Mouse (Mus musculus): ENCODE data around the gene Kif5c. TPM values are rescaled to one million over a fixed set of nuclear protein-coding genes. Genes with fewer than 3 reads are reported as not detected.

Kif5c gene
- total RNA-seq, 2 experiments from 2014 or later = 0.24 to 1.1 TPM

DNA sequence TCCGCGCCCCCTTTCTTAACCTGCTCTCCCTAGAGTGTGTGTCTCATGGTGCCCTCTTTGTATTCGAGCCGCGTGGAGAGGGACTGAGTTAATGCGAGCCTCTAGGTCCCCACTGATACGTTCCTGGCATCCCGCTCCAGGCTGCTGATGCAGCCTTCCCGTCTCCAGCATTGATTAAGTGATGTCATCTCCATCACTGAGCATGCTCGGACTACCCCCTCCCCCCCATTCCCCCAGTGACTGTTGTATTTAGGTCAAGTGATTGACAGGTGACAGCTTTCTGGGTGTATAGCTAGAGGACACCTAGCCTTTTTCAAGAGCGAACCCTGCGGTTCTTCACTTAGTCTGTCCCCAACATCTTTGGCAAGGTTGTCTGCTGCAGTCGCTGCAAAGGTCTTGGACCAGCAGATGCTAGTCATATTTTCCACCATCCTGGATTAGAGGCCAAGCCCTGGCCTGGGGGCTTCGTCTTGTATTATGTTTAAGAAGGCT lies 1.6 kb downstream of the Kif5c start:
- no peak for DNase-seq
- intact Hi-C loops (cut with DNase I) = no loop called here

DNA sequence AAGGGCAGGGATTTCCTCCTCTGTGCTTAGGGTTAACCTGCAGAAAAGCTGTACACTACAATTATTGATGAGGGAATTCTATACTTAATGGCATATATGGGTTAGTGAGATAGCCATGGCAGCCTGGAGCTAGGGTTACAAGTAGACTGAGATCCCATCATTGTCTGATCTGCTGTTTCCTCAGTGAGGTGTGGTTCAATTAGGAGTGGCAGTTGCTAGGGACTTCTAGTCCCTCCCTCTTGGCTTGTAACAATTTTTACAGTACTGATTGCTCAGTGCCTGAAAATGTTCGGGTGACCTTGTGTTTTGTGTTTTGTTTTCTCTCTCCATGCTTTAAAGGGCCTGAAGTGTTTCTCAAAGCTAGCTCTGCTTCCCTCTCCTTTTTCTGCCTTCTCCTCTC lies 2.1 kb downstream of the Kif5c start:
- intact Hi-C loops (cut with DNase I) = no loop called here
- DNase-seq = no peak

DNA sequence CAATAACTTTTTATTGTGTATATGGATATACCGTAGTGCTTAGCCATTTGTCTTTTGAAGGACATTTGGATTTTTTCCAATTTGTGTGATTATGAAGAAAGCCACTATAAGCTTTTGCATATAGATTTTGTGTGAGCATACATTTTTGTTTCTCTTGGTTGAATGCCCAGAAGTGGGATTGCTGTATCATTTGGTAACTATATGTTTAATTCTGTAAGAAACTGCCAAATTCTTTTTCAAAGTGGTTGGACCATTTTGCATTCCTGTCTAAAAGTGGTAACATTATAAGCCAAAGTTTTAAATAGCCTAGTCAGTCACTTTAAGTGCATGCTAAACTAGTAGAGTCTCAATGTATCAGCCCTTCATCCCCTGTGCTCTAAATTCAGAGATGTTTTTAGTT lies 6.5 kb downstream of the Kif5c start:
- no peak for DNase-seq
- intact Hi-C loops (cut with DNase I) = no loop called here

DNA sequence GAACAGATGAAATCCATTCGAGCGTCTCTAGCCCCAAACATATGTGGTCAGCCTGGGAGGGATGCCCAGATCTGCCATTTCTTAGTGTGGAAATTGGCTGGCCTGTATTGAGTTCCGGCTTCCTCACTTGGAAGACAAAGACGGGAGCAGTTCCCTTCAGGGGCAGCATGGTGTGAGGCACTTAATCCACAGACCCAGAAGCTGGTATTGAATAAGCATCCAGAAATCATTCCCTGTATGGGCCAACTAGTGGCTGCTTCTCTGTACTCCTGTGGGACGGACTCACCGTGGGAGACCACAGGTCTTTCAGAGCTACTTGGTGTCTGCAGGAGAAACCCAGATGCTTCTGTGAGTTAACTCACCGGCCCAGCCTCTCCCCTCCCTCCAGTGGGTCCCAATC lies 8.5 kb downstream of the Kif5c start:
- intact Hi-C loops (cut with DNase I) = no loop called here

DNA sequence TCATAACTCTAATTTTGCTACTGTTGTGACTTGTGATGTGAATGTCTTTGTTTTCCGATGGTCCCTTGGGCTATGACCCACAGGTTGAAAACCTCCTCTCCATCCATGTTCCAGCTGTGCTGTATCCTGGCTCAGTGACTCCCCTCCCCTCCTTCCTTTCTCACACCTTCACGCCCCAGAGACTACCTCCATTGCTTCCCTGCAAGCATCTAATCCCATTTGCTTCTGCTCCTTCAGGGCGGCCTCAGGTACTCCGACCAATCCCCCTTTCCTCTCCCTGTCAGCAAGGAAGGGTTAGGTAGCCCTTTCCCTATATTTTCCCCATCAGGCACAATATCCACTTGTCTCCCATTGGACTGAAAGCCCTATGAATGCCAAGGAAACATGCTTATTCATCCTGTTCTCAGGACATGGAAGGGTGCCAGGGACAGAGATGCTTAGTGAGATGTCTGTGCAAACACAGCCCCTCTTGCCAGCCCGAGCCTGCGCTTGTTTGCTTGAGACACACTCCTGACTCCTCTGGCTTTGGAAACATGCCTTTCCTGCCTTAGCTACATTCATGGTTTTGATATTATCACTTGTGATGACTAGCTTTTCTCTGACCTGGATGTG lies 9.1 kb downstream of the Kif5c start:
- no peak for DNase-seq
- intact Hi-C loops (cut with DNase I) = no loop called here

More for the DNA sequence above, 8.5 kb downstream of the Kif5c start:
- DNase-seq = no peak

- intact Hi-C loops (cut with DNase I) = no loop called here
- DNase-seq = no peak
These were observed 10.1 kb downstream of the Kif5c start for GRCm38 (mm10) chr2:49629181-49629580.

- DNase-seq = peak; percentile 7 to 9
- intact Hi-C loops (cut with DNase I) = no loop called here
These were observed 11.5 kb downstream of the Kif5c start for GRCm38 (mm10) chr2:49630636-49631035.

- DNase-seq = no peak
- intact Hi-C loops (cut with DNase I) = no loop called here
These were observed 14.1 kb downstream of the Kif5c start for GRCm38 (mm10) chr2:49633231-49633630.

DNA sequence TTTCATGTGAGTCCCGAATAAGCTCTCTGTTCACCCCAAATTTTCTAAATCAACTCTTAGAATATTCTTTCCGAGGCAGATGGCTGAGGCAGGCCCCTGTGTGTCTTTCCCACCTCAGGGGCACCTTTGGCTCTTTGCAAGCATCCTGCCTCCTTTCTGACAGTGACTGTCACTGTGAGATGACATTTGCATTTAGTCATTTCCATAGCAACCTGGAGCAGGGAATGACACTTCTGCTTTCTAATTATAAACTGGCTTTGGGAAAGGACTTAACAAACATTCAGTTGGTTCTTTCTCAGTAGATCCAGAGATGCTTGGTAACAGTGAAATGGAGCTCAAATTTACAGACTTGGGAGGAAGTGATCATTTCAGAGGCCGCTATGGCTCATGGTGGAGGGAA lies 23.7 kb downstream of the Kif5c start:
- intact Hi-C loops (cut with DNase I) = no loop called here
- DNase-seq = no peak

DNA sequence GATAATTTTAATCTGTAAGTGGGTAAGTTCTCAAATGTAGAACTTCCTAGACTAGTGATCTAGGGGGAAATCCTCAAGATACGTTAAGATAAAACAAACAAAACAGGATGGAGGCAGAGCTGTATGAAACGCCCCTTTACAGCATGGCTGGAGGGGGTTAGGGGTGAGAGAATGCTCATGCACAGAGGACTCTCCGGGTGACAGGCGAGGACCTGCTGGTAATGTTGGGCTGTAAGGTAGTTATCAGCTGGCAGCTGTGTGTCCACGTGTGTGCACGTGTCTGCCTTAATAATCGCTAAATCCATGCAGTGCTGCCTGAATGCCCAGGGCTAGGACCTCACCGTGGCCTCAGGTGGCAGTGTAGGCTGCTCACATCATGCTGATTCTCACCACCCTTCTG lies 24.7 kb downstream of the Kif5c start:
- no peak for DNase-seq
- intact Hi-C loops (cut with DNase I) = no loop called here

DNA sequence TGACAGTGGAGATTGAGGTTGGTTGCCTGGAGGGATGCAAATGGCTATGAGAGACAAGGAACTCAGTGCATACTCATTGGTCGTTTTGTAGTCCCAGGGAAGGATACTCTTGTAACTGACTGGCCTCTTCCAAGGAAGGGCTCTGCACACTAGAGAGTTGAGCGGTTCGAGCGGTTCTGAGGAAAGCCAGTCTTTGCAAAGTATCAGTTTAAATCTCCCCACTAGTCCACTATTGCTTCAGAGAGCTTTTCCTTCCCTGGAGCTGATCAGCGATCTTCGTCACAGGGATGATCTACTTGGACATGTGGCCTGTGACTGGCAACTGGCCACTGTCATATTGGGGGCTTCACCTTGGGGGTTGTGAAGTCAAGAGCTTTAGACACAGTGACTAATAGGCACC lies 28.5 kb downstream of the Kif5c start:
- intact Hi-C loops (cut with DNase I) = no loop called here
- DNase-seq = no peak

- intact Hi-C loops (cut with DNase I) = no loop called here
- no peak for DNase-seq
These were observed 29.2 kb downstream of the Kif5c start for GRCm38 (mm10) chr2:49648344-49648743.

GRCm38 (mm10) chr2:49648806-49649205 lies 29.7 kb downstream of the Kif5c start:
- intact Hi-C loops (cut with DNase I) = no loop called here
- no peak for DNase-seq

DNA sequence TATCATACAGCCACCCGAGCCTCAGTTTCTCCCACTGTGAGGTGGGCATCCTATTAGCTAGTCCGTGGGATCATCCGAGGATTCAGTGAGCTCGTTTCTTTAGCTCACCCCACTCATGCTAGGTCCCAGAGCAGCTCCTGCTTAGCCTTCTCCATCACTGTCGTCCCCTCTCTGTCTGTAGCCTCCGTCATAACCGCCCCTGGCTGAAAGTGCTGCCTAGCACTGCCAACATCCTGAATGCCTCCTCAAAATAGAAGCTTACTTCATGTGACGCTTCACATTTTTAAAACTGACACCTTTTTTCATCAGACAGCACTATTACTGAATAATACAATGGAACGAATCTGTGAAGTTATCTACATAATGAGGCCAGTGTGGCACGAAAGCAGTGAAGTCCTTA lies 30.1 kb downstream of the Kif5c start:
- intact Hi-C loops (cut with DNase I) = no loop called here
- DNase-seq = peak in 1 of 2 experiments; percentile 8

DNA sequence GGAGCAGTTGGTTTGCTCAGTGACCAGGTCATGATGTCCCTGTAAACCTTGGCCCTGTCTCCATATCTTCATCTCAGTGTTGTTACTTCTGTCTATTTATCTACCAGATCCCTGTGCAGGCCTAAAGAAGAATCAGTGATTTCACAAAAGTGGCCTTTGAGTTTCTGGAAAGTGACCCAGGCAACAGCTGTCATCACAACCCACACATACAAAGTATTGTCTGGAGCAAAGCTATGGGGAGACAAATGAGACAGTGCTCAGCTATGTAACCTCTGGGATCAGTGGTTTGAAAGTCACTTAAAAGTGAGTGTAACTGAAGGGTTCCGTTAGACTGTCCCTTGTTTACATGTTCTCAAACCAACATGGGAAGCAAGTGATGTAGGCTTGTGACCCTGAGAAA lies 32.6 kb downstream of the Kif5c start:
- no peak for DNase-seq
- intact Hi-C loops (cut with DNase I) = no loop called here

DNA sequence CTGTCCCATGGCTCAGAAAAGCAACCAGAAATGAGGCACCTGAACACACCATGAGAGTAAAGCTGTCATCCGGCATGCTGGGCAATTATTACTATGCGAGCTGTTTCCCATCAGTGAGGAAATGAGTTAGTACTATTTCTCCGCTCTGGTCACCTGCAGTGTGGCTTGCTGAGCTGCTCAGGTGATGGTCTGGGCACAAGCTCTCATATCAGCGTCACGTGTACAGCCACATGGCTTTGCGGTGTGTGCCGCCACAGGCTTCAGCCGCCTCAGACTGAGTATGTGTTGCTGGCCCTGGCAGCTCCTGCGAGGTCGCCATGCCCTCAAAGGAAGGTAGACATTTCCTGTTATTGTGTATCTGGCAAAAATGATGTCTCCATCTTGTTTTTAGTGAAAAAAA lies 35.5 kb downstream of the Kif5c start:
- DNase-seq = no peak
- intact Hi-C loops (cut with DNase I) = no loop called here

DNA sequence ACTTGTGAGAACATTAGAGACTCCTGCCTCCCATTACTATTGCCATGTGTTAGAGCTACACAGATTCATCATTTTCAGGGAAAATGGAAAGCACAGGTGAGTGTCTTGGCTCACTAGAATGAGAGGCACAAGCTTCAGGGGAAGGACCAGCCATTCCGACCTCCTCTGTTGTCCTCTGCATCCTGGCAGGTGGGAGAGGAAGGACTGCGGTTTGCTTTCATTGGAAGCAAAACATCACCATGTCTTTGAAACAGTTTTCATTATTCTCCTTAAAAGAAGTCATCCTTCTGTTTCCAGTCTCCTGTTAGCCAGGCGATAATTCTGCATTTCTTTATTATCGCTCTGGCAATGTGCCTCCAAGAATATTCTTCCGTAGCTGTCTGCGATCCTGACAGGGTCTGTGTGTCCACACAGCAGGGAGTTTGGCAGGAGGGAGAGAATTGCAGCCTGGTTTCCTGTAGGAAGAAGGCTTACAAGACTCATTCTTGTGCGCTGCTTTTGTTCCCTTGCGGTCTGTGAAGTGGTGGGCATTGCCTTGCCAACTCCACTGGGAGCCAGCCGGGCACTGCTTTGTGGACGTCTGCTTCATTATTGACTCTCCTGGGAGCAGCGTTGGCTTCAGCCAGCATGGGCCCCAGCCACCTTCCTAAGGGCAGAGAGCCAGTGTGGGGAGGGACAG lies 36.2 kb downstream of the Kif5c start:
- intact Hi-C loops (cut with DNase I) = no loop called here
- DNase-seq = no peak

DNA sequence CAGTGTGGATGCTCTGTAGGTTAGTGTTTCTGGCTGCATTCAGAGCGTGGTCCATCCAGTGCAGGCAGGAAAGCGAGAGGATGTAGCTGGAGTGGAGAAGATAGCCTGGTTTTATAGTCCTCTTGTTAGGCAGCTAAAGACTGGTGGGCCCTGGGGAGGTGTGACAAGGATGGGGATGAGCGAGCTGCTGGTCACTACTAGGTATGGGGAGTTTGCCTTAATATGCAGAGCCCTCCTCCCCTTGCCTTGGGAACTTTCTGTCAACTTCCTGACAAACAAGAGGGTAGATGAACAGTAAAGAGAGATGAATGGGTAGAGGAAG lies 36.7 kb downstream of the Kif5c start:
- intact Hi-C loops (cut with DNase I) = no loop called here
- no peak for DNase-seq

GRCm38 (mm10) chr2:49656988-49657387 lies 37.9 kb downstream of the Kif5c start:
- no peak for DNase-seq
- intact Hi-C loops (cut with DNase I) = no loop called here

- intact Hi-C loops (cut with DNase I) = no loop called here
- no peak for DNase-seq
These were observed 38.6 kb downstream of the Kif5c start for GRCm38 (mm10) chr2:49657666-49658065.

GRCm38 (mm10) chr2:49658988-49659387 lies 39.9 kb downstream of the Kif5c start:
- intact Hi-C loops (cut with DNase I) = no loop called here
- DNase-seq = no peak

DNA sequence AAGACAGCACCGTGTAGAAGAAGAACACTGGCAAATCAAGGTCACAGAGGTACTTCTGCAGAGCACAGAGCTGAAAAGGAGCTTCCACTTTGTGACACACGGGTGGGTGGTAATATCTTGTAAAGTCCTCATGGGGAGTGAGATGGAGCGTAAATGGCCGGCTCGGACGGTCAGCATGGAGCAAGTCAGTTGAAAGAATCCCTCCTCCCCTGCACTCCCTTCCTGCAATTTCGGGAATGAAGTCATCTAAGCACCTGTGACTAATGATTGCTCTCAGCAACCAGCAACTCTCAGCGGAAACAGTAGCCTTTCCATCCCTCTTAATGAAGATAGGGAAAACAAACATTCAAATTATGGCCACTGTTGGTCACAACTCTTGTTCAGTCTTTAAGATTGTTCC lies 40.9 kb downstream of the Kif5c start:
- intact Hi-C loops (cut with DNase I) = no loop called here
- no peak for DNase-seq
